Mouse (Mus musculus) liver, embryonic 15.5 days (tissue): ENCODE data around the gene Brd4. TPM values are rescaled to one million over a fixed set of nuclear protein-coding genes. Genes with fewer than 3 reads are reported as not detected.

Experiments used
- ATAC-seq: fragments of 200-750 bp; cut with Nextera tagmentation; 2 replicates; pipeline ENCODE4 v1.8.0; 2017; ENCODE audit warnings: moderate number of reproducible peaks, mild to moderate bottlenecking, moderate library complexity; ENCODE audit not compliant: insufficient read depth
- H3K27ac ChIP-seq: fragments of 300-500 bp; sonication (generic); replicated peaks from 2 replicates; pipeline ENCODE4 v1.5.1; 2015; ENCODE audit warnings: mild to moderate bottlenecking, inconsistent platforms
- H3K27me3 ChIP-seq: fragments of 300-500 bp; sonication (generic); 2 replicates; pipeline ENCODE4 v1.6.1; 2015; ENCODE audit warnings: mild to moderate bottlenecking, inconsistent platforms
- H3K36me3 ChIP-seq: fragments of 300-500 bp; sonication (generic); replicated peaks from 2 replicates; pipeline ENCODE4 v1.6.1; 2015; ENCODE audit warnings: moderate library complexity, mild to moderate bottlenecking, inconsistent platforms
- H3K4me1 ChIP-seq: fragments of 300-500 bp; sonication (generic); replicated peaks from 2 replicates; pipeline ENCODE4 v1.6.1; 2015; ENCODE audit warnings: inconsistent platforms
- H3K4me2 ChIP-seq: fragments of 300-500 bp; sonication (generic); 2 replicates; pipeline ENCODE4 v1.6.1; 2015; ENCODE audit warnings: moderate library complexity, mild to moderate bottlenecking, inconsistent platforms
- H3K4me3 ChIP-seq: fragments of 300-500 bp; sonication (generic); replicated peaks from 2 replicates; pipeline ENCODE4 v1.5.1; 2015; ENCODE audit warnings: mild to moderate bottlenecking, inconsistent platforms
- H3K9ac ChIP-seq: fragments of 300-500 bp; sonication (generic); 2 replicates; pipeline ENCODE4 v1.6.1; 2015; ENCODE audit warnings: moderate library complexity, mild to moderate bottlenecking, inconsistent platforms
- H3K9me3 ChIP-seq: fragments of 300-500 bp; sonication (generic); replicated peaks from 2 replicates; pipeline ENCODE4 v1.6.1; 2016; ENCODE audit warnings: inconsistent platforms
- WGBS: fragments of 180-500 bp; shearing (Covaris S2); methylation state at CpG from one replicate; pipeline ENCODE4 v1.1.7; 2015; ENCODE audit warnings: mixed read lengths; ENCODE audit not compliant: insufficient replicate concordance; 5-methylcytosine and 5-hydroxymethylcytosine counted together
- polyA plus RNA-seq: library from polyadenylated mRNA; unstranded; fragments of >200 nt; fragmentation: Nextera tagmentation; extraction: Ambion mirVana; gene quantifications from 2 replicates; pipeline ENCODE4 v1.2.1, GENCODE M21; 2015

Brd4 gene
- polyA plus RNA-seq, 1 experiment from 2014 or later = 31.5 TPM

DNA sequence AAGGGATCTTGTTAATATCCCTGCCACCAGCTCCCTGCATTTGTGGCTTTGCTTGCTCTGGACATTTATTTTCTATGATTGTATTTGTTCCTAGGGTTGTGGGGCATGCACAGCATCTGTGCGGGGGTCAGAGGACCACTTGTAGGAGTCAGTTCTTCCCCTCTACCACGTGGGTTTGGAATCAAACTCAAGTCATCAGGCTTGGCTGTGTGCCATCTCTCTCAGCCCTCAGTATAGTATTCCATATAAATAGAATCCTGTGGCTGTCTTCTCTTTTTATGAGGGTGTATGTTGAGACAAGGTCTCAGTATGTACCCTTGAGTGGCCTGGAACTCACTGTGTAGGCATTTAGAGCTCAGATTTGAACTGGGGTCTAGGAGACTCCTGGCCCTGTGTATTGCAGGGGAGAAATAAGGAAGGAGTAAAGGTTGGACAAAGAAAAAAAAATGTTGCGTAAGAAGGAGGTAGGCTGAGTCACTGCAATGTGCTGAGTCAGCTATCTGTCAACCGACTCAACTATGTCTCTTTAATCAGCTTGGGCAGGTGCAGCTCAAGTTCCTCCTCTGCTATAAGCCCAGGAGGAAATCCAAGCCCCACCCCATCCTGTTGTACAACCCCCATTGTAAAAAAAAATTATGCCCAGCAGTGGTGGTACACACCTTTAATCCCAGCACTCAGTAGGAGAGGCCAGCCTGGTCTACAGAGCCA lies 114.8 kb downstream of the Brd4 start:
- WGBS = 31% methylated on average over 4 of the region's 4 CpGs
- H3K4me2 ChIP-seq = 0 out of 2 replicates have a peak overlapping the region, but pooled peaks have one; percentile 3

GRCm38 (mm10) chr17:32166687-32167086 lies 117.8 kb downstream of the Brd4 start, which contains the start of gene Notch3:
Gene Notch3, minus strand, starts transcription at chr17:32166852.
- H3K27ac ChIP-seq = no peak within 1 kb of the TSS
- H3K4me2 ChIP-seq = peak within 1 kb of the TSS; percentile 72
- H3K4me3 ChIP-seq = peak within 1 kb of the TSS; percentile 53
- no peaks in the 10 kb centered on the region for H3K36me3 ChIP-seq
- no peak within 1 kb of the TSS for H3K9ac ChIP-seq
- 1% methylated on average over 36 of the region's 39 CpGs for WGBS
- H3K4me1 ChIP-seq = peaks cover 42% of the 10 kb centered on the region
- ATAC-seq = no peak
- H3K9me3 ChIP-seq = no peaks in the 10 kb centered on the region
- peaks cover 71% of the 10 kb centered on the region for H3K27me3 ChIP-seq

More for the DNA sequence above, 114.8 kb downstream of the Brd4 start:
- Histone ChIP-seq H3K4me3 (no peak overlapping the region), H3K9ac (no peak overlapping the region), H3K9me3 (no peaks in the 10 kb centered on the region), H3K27ac (no peak overlapping the region), H3K27me3 (peaks cover 41% of the 10 kb centered on the region), H3K4me1 (peaks cover 30% of the 10 kb centered on the region), H3K36me3 (no peaks in the 10 kb centered on the region)
- ATAC-seq = peak; percentile 64

DNA sequence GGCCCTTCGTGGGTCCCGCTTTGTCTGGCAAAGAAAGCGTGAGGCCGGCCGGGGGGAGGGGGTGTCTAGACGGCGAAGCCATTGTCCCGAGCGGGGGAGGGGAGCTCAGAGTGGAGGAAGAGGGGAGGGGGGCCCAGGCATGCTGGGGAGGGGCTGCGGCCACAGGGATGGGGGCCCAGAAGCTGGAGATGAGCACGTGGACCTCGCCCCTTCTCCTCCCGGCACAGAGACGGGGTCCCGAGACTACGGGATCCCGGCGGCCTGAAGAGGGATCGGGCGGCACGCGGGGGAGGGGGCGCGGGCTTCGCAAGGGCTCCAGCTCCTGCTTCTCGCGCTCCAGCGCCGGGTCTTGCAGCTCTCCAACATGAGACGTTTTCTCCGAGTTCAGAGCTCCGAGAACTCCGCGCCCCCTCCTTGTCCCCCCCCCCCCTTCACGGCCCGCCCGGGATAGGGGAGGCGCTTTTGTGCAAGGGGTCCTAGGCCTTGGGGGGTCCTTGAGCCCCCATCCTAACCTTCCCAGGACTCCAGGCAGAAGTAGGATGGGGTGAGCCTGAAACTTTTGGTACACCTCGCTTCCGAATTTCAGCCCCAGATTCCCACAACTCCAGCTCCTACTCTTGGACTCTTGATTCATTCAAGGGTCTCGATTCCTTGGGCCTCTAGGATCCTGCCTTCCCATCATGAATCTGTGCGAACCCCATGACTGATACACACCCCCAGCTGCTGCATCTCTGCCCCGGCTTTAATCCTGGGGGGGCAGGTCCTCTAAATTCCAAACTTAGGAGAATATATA lies 118.5 kb downstream of the Brd4 start:
- no peaks in the 10 kb centered on the region for H3K36me3 ChIP-seq
- H3K27me3 ChIP-seq = peaks cover 78% of the 10 kb centered on the region
- no peak overlapping the region for H3K9ac ChIP-seq
- H3K4me1 ChIP-seq = peaks cover 42% of the 10 kb centered on the region
- no peak for ATAC-seq
- H3K9me3 ChIP-seq = no peaks in the 10 kb centered on the region
- H3K4me2 ChIP-seq = peak overlapping the region; percentile 72
- under 1% methylated on average over 39 of the region's 43 CpGs for WGBS
- peak overlapping the region; percentile 53 for H3K4me3 ChIP-seq
- no peak overlapping the region for H3K27ac ChIP-seq

GRCm38 (mm10) chr17:32165266-32165802 lies 119.2 kb downstream of the Brd4 start:
- ATAC-seq = no peak
- 15% methylated on average over 9 of the region's 9 CpGs for WGBS
- peak overlapping the region; percentile 72 for H3K4me2 ChIP-seq
- peaks cover 40% of the 10 kb centered on the region for H3K4me1 ChIP-seq
- no peaks in the 10 kb centered on the region for H3K36me3 ChIP-seq
- H3K4me3 ChIP-seq = peak overlapping the region; percentile 53
- H3K9ac ChIP-seq = no peak overlapping the region
- H3K27me3 ChIP-seq = peaks cover 85% of the 10 kb centered on the region
- H3K9me3 ChIP-seq = no peaks in the 10 kb centered on the region
- no peak overlapping the region for H3K27ac ChIP-seq

- Histone ChIP-seq H3K4me2 (no peak overlapping the region), H3K9ac (no peak overlapping the region), H3K4me3 (no peak overlapping the region), H3K4me1 (peaks cover 34% of the 10 kb centered on the region), H3K9me3 (no peaks in the 10 kb centered on the region), H3K27me3 (peaks cover 90% of the 10 kb centered on the region), H3K36me3 (no peaks in the 10 kb centered on the region), H3K27ac (no peak overlapping the region)
- no peak for ATAC-seq
Observed at GRCm38 (mm10) chr17:32164780-32165179, 119.7 kb downstream of the Brd4 start.

- H3K27me3 ChIP-seq = peaks cover 92% of the 10 kb centered on the region
- 35% methylated on average over 6 of the region's 6 CpGs for WGBS
- ATAC-seq = no peak
- no peak overlapping the region for H3K4me3 ChIP-seq
- H3K4me2 ChIP-seq = no peak overlapping the region
- peaks cover 29% of the 10 kb centered on the region for H3K4me1 ChIP-seq
- no peak overlapping the region for H3K27ac ChIP-seq
- no peak overlapping the region for H3K9ac ChIP-seq
- no peaks in the 10 kb centered on the region for H3K9me3 ChIP-seq
- H3K36me3 ChIP-seq = no peaks in the 10 kb centered on the region
Observed at GRCm38 (mm10) chr17:32163910-32164650, 120.4 kb downstream of the Brd4 start.

GRCm38 (mm10) chr17:32162112-32162850 lies 122.2 kb downstream of the Brd4 start:
- H3K4me3 ChIP-seq = peak overlapping the region; percentile 33
- WGBS = 4% methylated on average over 58 of the region's 58 CpGs
- H3K36me3 ChIP-seq = no peaks in the 10 kb centered on the region
- H3K27ac ChIP-seq = no peak overlapping the region
- H3K9me3 ChIP-seq = no peaks in the 10 kb centered on the region
- H3K27me3 ChIP-seq = peaks cover 87% of the 10 kb centered on the region
- peaks cover 29% of the 10 kb centered on the region for H3K4me1 ChIP-seq
- H3K9ac ChIP-seq = no peak overlapping the region
- no peak for ATAC-seq
- peak overlapping the region; percentile 61 for H3K4me2 ChIP-seq

DNA sequence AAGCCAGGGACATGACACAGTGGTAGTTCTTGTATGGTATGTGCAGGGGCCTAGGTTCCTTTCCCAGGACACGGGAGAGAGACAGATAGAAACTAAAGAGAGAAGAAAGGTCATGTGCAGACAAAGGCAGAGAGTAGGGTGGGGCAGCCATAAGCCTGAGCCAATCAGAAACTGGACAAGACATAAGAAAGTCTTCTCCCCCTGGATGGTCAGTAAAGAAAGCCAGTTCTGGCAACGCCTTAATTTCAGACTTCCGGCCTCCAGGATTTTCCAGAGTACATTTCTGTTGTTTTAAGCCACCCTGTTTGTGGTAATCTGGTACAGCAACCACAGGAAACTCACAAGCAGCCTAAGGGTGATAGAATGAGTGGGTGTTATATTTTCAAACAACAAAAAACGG lies 123.6 kb downstream of the Brd4 start:
- no peak for ATAC-seq
- no peak overlapping the region for H3K9ac ChIP-seq
- peaks cover 20% of the 10 kb centered on the region for H3K4me1 ChIP-seq
- peaks cover 73% of the 10 kb centered on the region for H3K27me3 ChIP-seq
- H3K4me2 ChIP-seq = no peak overlapping the region
- no peaks in the 10 kb centered on the region for H3K9me3 ChIP-seq
- H3K36me3 ChIP-seq = no peaks in the 10 kb centered on the region
- H3K4me3 ChIP-seq = no peak overlapping the region
- 55% methylated on average over 4 of the region's 4 CpGs for WGBS
- no peak overlapping the region for H3K27ac ChIP-seq

- no peak overlapping the region for H3K4me3 ChIP-seq
- H3K9me3 ChIP-seq = no peaks in the 10 kb centered on the region
- peaks cover 9% of the 10 kb centered on the region for H3K4me1 ChIP-seq
- no peak overlapping the region for H3K4me2 ChIP-seq
- no peak overlapping the region for H3K9ac ChIP-seq
- ATAC-seq = no peak
- H3K27me3 ChIP-seq = peaks cover 55% of the 10 kb centered on the region
- H3K36me3 ChIP-seq = no peaks in the 10 kb centered on the region
- H3K27ac ChIP-seq = no peak overlapping the region
- 35% methylated on average over 13 of the region's 13 CpGs for whole genome bisulfite sequencing
Observed at GRCm38 (mm10) chr17:32158841-32159240, 125.7 kb downstream of the Brd4 start.

DNA sequence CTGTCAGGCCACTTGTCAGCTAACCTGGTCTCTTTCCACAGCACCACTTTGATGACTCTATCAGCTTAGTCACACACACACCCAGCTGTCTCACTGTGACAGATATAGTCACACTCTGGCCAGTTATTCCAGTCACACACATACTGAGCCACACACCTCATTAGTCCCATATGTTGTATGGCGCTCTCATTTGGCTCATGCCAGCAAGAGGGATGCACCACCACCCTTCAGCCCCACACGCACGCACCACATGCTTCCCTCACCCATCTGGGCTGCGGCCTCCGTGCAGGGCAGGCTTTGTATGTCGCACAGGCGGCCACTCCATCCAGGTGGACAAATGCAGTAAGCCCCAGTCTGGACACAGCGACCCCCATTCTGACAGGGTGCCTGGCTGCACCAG lies 137.8 kb downstream of the Brd4 start:
- no peak for ATAC-seq
- Histone ChIP-seq H3K27me3 (0 out of 2 replicates have a peak, but pooled peaks cover 7% of the 10 kb centered on the region), H3K27ac (no peak overlapping the region), H3K9ac (no peak overlapping the region), H3K4me2 (no peak overlapping the region), H3K36me3 (no peaks in the 10 kb centered on the region), H3K9me3 (no peaks in the 10 kb centered on the region), H3K4me1 (peaks cover 8% of the 10 kb centered on the region), H3K4me3 (no peak overlapping the region)
- 76% methylated on average over 8 of the region's 8 CpGs for WGBS
